Mouse (Mus musculus) embryonic facial prominence, embryonic 11.5 days (tissue): ENCODE data around the gene Fam24a. TPM values are rescaled to one million over a fixed set of nuclear protein-coding genes. Genes with fewer than 3 reads are reported as not detected.

Experiments used
- ATAC-seq: fragments of 200-750 bp; cut with Nextera tagmentation; replicated peaks from 2 replicates; pipeline ENCODE4 v1.8.0; 2017; ENCODE audit warnings: low read depth; ENCODE audit not compliant: insufficient number of reproducible peaks, low FRiP score, low TSS enrichment
- DNase-seq: peaks from one replicate; pipeline ENCODE4 v3.0.0-alpha.2; 2015; ENCODE audit warnings: low spot score
- H3K27ac ChIP-seq: fragments of 300-500 bp; sonication (generic); replicated peaks from 2 replicates; pipeline ENCODE4 v1.5.1; 2014; ENCODE audit warnings: mild to moderate bottlenecking, low read depth, low read length, control low read depth
- H3K27me3 ChIP-seq: fragments of 300-500 bp; sonication (generic); 2 replicates; pipeline ENCODE4 v1.6.1; 2014; ENCODE audit warnings: mild to moderate bottlenecking, low read length, moderate library complexity, mixed read lengths; ENCODE audit not compliant: control insufficient read depth, insufficient read depth
- H3K36me3 ChIP-seq: fragments of 300-500 bp; sonication (generic); replicated peaks from 2 replicates; pipeline ENCODE4 v1.6.1; 2014; ENCODE audit warnings: low read depth, mild to moderate bottlenecking, low read length, moderate library complexity, mixed read lengths; ENCODE audit not compliant: control insufficient read depth, insufficient read depth
- H3K4me1 ChIP-seq: fragments of 300-500 bp; sonication (generic); 2 replicates; pipeline ENCODE4 v1.6.1; 2014; ENCODE audit warnings: low read length, mixed read lengths; ENCODE audit not compliant: control insufficient read depth, insufficient read depth
- H3K4me2 ChIP-seq: fragments of 300-500 bp; sonication (generic); 2 replicates; pipeline ENCODE4 v1.6.1; 2014; ENCODE audit warnings: low read depth, mild to moderate bottlenecking, control low read depth, low read length, moderate library complexity
- H3K4me3 ChIP-seq: fragments of 300-500 bp; sonication (generic); 2 replicates; pipeline ENCODE4 v1.5.1; 2014; ENCODE audit warnings: low read depth, low read length, control low read depth
- H3K9ac ChIP-seq: fragments of 300-500 bp; sonication (generic); replicated peaks from 2 replicates; pipeline ENCODE4 v1.6.1; 2014; ENCODE audit warnings: mild to moderate bottlenecking, control low read depth, low read length
- H3K9me3 ChIP-seq: fragments of 300-500 bp; sonication (generic); replicated peaks from 2 replicates; pipeline ENCODE4 v1.6.1; 2016; ENCODE audit warnings: mild to moderate bottlenecking, low read length, inconsistent platforms, mixed read lengths; ENCODE audit not compliant: control insufficient read depth
- WGBS: fragments of 180-500 bp; shearing (Covaris S2); extraction: QIAGEN DNeasy Blood & Tissue Kit; methylation state at CpG from one replicate; pipeline ENCODE4 v1.1.7; 2014; 5-methylcytosine and 5-hydroxymethylcytosine counted together
- polyA plus RNA-seq: library from polyadenylated mRNA; unstranded; fragments of >200 nt; fragmentation: Nextera tagmentation; extraction: Ambion mirVana; gene quantifications from 2 replicates; pipeline ENCODE4 v1.2.1, GENCODE M21; 2014

Gene Fam24a
- polyA plus RNA-seq, 1 experiment from 2014 or later = not detected

DNA sequence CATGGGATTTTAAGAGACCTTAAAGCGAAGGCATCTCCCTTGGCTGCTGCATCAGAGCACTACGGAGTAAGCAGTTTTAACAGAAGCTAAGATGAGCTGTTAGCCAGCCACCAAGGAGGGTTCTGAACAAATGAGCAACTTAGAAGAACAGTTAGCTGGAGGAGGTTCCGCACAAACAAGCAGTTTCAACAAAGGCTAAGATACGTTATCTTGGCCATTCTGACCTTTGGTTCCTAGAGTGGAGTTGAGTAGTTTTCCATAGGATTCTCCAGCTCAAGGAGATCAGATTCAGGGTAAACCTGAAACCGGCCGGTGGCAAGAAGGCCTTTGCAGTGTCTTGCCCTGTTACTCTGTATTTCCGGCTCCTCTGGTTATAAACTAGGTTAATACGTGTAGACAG is 30.5 kb downstream of the Fam24a start:
- 92% methylated on average over 8 of the region's 8 CpGs for WGBS
- Histone ChIP-seq H3K9me3 (no peaks in the 10 kb centered on the region), H3K27ac (no peak overlapping the region), H3K4me3 (no peak overlapping the region), H3K4me1 (no peaks in the 10 kb centered on the region), H3K9ac (no peak overlapping the region), H3K36me3 (no peaks in the 10 kb centered on the region), H3K4me2 (no peak overlapping the region), H3K27me3 (no peaks in the 10 kb centered on the region)
- ATAC-seq (no peak), DNase-seq (no peak)

DNA sequence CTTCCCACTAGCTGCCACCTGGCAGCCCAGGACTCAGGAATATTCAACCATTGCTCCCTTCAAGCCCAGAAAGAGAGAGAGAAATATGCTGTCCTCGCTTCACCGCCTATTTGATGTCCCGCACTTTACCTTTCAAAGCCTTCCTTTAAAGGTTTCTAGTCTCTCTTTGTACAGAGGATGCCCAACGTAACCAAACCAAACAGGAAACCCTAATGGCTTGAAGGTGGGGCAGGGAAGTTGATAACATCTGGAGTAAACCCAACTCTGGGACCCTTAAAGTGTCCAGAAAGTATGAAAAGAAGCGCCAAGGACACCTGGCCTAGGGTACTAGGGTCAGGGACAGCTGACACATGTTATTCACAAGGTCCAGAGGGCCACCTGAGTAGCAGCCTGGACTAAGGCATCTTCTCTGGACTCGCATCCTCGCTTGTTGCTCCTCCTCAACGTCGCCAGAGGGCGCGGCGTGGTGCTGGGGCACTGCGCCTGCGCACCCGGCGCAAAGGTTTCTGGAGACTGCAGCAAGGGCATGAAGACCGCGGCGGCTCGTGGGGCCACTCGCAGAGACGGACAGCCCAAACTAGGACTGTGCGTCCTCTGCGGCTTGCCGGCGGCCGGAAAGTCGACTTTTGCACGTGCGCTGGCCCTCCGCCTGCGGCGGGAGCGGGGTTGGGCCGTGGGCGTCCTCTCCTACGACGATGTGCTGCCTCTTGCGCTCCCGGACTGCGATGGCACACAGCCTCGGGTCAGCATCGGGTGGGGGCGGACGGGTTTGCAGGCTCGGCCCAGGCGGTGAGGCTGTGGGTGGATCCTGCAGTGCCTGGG is 37.2 kb downstream of the Fam24a start, which contains the start of gene Pstk:
Pstk (plus strand) TSS at position 494 of the 822 bp plus-strand sequence.
- WGBS = 5% methylated on average over 47 of the region's 47 CpGs
- peak; percentile 93 for ATAC-seq

DNA sequence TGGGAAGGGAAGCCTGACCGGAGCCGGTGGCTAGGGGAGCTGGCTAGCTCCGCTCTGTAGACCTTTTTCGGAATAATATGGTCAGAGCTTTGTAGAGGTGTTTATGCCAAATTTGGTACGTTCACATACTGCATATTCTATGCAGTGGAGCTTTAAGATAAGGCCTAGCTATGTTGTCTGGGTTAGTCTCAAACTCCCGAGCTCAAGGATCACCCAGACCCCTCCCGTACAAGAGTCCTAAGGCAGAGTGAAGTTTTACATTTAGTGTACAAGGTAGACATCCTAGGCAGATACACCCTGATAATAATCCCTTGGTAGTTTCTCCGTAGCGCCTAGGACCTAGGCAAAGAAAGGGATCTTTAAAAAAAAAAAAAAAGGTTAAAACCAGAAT is 37.8 kb downstream of the Fam24a start:
- peak overlapping the region; percentile 89 for H3K27ac ChIP-seq
- no peaks in the 10 kb centered on the region for H3K9me3 ChIP-seq
- 14% methylated on average over 9 of the region's 9 CpGs for WGBS
- H3K4me1 ChIP-seq = no peaks in the 10 kb centered on the region
- ATAC-seq (no peak), DNase-seq (no peak)
- H3K36me3 ChIP-seq = no peaks in the 10 kb centered on the region
- H3K27me3 ChIP-seq = no peaks in the 10 kb centered on the region
- H3K4me2 ChIP-seq = peak overlapping the region; percentile 62
- peak overlapping the region; percentile 95 for H3K9ac ChIP-seq
- H3K4me3 ChIP-seq = peak overlapping the region; percentile 72

More for the DNA sequence above, 37.2 kb downstream of the Fam24a start, which contains the start of gene Pstk:
- H3K4me2 ChIP-seq = peak within 1 kb of the TSS; percentile 62
- peak; percentile 93 for DNase-seq
- H3K36me3 ChIP-seq = no peaks in the 10 kb centered on the region
- H3K4me3 ChIP-seq = peak within 1 kb of the TSS; percentile 72
- peak within 1 kb of the TSS; percentile 89 for H3K27ac ChIP-seq
- H3K4me1 ChIP-seq = no peaks in the 10 kb centered on the region
- H3K27me3 ChIP-seq = no peaks in the 10 kb centered on the region
- H3K9me3 ChIP-seq = no peaks in the 10 kb centered on the region
- peak within 1 kb of the TSS; percentile 95 for H3K9ac ChIP-seq

DNA sequence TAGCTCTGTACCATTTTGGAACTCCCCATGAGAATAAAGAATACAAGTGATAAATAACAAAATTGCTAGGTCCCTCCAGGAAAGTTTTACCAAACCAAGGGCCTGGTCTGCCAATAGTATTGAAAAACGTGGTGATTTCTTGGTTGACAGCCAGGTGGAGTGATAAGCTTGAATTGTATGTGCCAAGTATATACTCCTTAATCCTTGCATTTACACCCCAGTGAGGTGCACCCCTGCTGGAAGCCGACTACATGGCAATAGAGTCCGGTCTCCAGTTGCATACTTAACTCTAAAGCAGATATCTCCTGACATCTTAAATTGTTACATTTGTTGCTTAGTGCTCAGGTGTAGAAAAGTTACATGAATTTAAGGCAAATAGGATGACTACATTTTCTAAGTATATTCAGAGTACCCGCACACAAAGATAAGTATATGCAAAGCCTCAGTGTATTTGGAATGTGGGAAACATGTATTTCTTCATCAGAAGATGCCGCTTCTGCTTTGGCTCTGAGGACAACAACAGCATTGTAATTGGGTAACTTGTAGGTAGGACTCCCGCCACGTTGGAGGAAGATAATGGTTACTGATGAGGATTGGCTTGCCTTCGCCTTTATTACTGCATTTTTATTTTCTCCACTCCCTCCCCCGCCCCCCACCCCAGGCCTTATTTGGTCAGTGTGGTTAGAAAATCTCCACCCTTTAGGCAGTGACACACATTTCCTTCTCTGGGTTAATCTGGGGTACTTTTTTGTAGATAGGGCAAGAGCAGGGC is 38.4 kb downstream of the Fam24a start:
- Histone ChIP-seq H3K27ac (no peak overlapping the region), H3K4me3 (peak overlapping the region; percentile 72), H3K27me3 (no peaks in the 10 kb centered on the region), H3K36me3 (no peaks in the 10 kb centered on the region), H3K4me2 (peak overlapping the region; percentile 62), H3K4me1 (no peaks in the 10 kb centered on the region), H3K9me3 (no peaks in the 10 kb centered on the region), H3K9ac (no peak overlapping the region)
- DNase-seq = peak; percentile 3
- no peak for ATAC-seq
- WGBS = 74% methylated on average over 9 of the region's 9 CpGs

Other genes starting within 250 kb of the Fam24a start
- gene 4933402N03Rik, start 187.6 kb upstream of the Fam24a start, polyA plus RNA-seq = not detected in 2 replicates
- gene 5430419D17Rik, start 159.5 kb upstream of the Fam24a start, polyA plus RNA-seq = not detected in 2 replicates
- not detected in 2 replicates for gene Cuzd1, start 11.6 kb upstream of the Fam24a start, polyA plus RNA-seq
- not detected in 2 replicates for gene Fam24b, start 4.3 kb upstream of the Fam24a start, polyA plus RNA-seq
- gene 2310057M21Rik, start 28.9 kb downstream of the Fam24a start, polyA plus RNA-seq = 23.9 and 24.2 TPM in 2 replicates
- 66.6 and 70.0 TPM in 2 replicates for gene Pstk, start 37.3 kb downstream of the Fam24a start, polyA plus RNA-seq
- 25.2 and 32.2 TPM in 2 replicates for gene Ikzf5, start 76.7 kb downstream of the Fam24a start, polyA plus RNA-seq
- gene Acadsb, start 76.7 kb downstream of the Fam24a start, polyA plus RNA-seq = 104 and 113 TPM in 2 replicates
- gene Hmx3, start 209.0 kb downstream of the Fam24a start, polyA plus RNA-seq = 0.20 TPM in 1 of 2 replicates, not detected in the other
- 0.21 and 0.36 TPM in 2 replicates for gene Hmx2, start 214.9 kb downstream of the Fam24a start, polyA plus RNA-seq
- gene Bub3, start 226.4 kb downstream of the Fam24a start, polyA plus RNA-seq = 279 and 281 TPM in 2 replicates